Mouse (Mus musculus) urinary bladder, postnatal 0 days (tissue): Measurements from ENCODE around the gene March5. TPM values are rescaled to one million over a fixed set of nuclear protein-coding genes. Genes with fewer than 3 reads are reported as not detected.

Source experiments
- polyA plus RNA-seq: library from polyadenylated mRNA; unstranded; fragments of >200 nt; fragmentation: Nextera tagmentation; extraction: Ambion mirVana; gene quantifications from 2 replicates; pipeline ENCODE4 v1.2.1, GENCODE M21; 2015

March5 gene
- polyA plus RNA-seq, result 50.2 and 54.3 TPM in 2 replicates

DNA sequence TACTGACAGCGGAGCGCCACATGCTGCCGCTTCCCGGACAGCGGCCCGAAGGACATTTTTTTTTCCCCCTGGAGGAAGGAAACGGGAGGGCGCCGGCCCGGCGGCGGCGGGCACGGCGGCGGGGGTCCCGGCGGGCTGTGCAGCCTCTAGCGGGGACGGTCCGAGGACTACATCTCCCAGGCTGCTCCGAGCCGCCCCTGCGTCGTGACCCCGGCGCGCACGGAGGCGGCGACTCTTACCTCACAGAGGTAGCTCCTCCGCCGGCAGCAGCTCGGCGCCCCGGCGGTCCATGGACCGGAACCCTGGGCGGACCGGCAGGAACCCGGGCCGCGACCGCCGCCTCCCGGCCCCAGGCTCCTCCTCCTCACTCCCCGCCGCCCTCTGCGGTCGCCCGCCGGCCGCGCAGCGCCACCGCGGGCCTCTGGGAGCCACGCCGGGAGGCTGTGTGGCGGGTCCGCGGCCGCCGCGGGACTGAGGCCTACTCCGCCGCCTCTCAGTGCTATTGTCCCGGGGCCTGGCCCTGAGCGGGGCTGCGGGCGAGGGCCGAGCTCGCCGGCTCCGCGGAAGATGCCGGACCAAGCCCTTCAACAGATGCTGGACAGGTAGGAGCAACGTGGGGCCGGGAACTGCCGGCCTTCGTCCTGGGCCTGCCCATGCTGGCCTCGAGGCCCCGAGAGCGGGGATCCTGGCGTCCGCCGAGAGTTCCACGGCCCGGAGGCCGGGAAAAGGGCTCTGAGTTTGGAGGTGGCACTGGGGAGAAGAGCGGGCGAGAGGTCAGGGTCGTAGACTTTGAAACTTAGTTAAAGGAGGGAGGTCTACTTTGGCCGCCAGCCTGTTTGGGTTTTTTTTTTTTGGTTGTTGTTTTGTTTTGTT is at the start of gene March5:
Gene March5 (plus strand): TSS at position 241 of the 873 bp plus-strand sequence.

GRCm38 (mm10) chr19:37208176-37208755 is 923 bp downstream of the March5 start, which contains the start of gene Cpeb3:
Cpeb3 (minus strand) TSS chr19:37208601.

Other genes starting within 250 kb of the March5 start
- gene Cpeb3, start 1.1 kb downstream of the March5 start, polyA plus RNA-seq, result 0.52 and 0.54 TPM in 2 replicates
- 28.1 and 32.6 TPM in 2 replicates for gene Ide, start 130.3 kb downstream of the March5 start, polyA plus RNA-seq
- gene Kif11, start 168.9 kb downstream of the March5 start, polyA plus RNA-seq, result 6.6 and 12.1 TPM in 2 replicates
- gene Hhex, start 227.3 kb downstream of the March5 start, polyA plus RNA-seq, result 6.7 and 8.7 TPM in 2 replicates